Comparison of ENCODE assay signal across 8 mouse cellular contexts in the genomic region with DNA sequence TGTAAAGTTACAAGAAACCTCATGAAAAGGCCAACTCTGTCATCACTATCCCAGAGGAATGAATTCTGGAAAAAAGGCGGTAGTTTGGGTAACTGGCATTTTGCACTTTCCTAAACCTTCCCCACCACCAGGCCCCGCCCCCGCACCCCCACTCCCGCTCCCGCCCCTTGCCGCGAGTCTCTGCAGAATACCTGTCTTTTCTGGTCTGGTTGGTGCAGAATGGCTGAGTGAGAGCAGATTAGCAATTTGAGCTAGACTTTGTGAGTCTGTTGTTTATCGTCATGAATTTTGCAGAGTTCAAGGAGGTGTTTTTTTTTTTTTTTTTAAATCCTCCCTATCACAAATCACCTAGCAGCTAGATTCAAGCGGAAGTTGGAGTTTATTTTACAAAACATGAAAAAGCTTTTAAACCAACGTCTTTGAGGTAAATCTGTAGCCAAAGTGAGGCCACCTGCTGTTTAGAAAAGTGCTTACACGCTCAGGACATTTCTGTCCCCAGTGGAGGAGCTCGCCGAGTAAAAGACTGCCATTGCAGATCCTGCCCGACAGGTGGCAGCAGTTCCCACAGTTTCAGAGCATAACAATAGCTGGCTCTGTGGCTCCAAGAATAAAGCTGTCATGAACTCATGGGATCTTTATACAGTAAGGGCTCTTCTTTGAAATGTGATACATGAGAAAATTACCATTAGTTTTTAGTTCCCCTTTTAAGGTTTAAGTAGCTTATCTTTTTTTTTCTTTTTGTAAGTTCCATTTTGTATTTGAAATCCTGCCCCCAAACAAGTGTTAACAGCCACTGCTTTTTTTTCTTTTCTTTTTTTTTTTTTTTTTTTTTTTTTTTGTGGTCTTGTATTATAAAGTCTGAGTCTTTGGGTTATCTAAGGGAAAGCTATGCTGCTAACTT.
DNase-seq lines count a peak whose midpoint lies in the region; ATAC-seq and TF ChIP-seq lines count a peak whose summit lies in the region.

No protein-coding gene starts in this region.

- TF ChIP-seq CTCF in G1E (IDR thresholded peaks at IDR 0.05; ENCODE audit: low read depth, low read length): peak; percentile 86
- peak; percentile 95 for TF ChIP-seq CTCF in liver, postnatal 0 days (IDR thresholded peaks at IDR 0.05; ENCODE audit: low read depth)
- peak; percentile 84; the same call in 1 of the 2 replicates for TF ChIP-seq CTCF in testis, adult 2 months (IDR thresholded peaks at IDR 0.05; ENCODE audit: control insufficient read depth, insufficient read depth, insufficient replicate concordance, low read depth, low read length)

- peak; percentile 50 for DNase-seq in G1E (ENCODE audit: low spot score)
- DNase-seq in cerebellum, adult 18-20 months: peak; percentile 82 to 86
- DNase-seq in heart, postnatal 25 days (ENCODE audit: low spot score): peak; percentile 49
- peak; percentile 92 for DNase-seq in layer of hippocampus, adult 11-12 months (ENCODE audit: low spot score)
- DNase-seq in liver, postnatal 0 days: peak; percentile 84

- peak overlapping the region; percentile 45 for H3K4me2 ChIP-seq in forebrain, embryonic 16.5 days (ENCODE audit: low read length)
- peak overlapping the region; percentile 27; the same call in 1 of the 2 replicates for H3K4me2 ChIP-seq in liver, postnatal 0 days (ENCODE audit: low read depth, low read length)
- peak overlapping the region; percentile 14; the same call in 1 of the 2 replicates for H3K4me2 ChIP-seq in neural tube, embryonic 14.5 days (ENCODE audit: low read depth, low read length)

- peaks cover 13% of the 10 kb centered on the region for H3K27me3 ChIP-seq in G1E (ENCODE audit: insufficient read depth, low read length)
- H3K27me3 ChIP-seq in forebrain, embryonic 16.5 days (replicated peaks; ENCODE audit: control insufficient read depth, insufficient read depth, low read length): no peaks in the 10 kb centered on the region
- H3K27me3 ChIP-seq in liver, postnatal 0 days (ENCODE audit: insufficient read depth, low read length): no peaks in the 10 kb centered on the region
- no peaks in the 10 kb centered on the region for H3K27me3 ChIP-seq in neural tube, embryonic 14.5 days (ENCODE audit: control insufficient read depth, insufficient read depth, low read length)
- no peaks in the 10 kb centered on the region for H3K27me3 ChIP-seq in testis, adult 2 months (ENCODE audit: control insufficient read depth, insufficient read depth, low read length)

- no peak overlapping the region for H3K27ac ChIP-seq in forebrain, embryonic 16.5 days (ENCODE audit: low read length)
- no peak overlapping the region for H3K27ac ChIP-seq in liver, postnatal 0 days (ENCODE audit: low read depth)
- H3K27ac ChIP-seq in neural tube, embryonic 14.5 days (ENCODE audit: low read depth, low read length): no peak overlapping the region
- H3K27ac ChIP-seq in testis, adult 2 months (ENCODE audit: control insufficient read depth, insufficient read depth, low read depth, low read length): no peak overlapping the region

- no peak overlapping the region for H3K4me3 ChIP-seq in G1E (ENCODE audit: low read depth, low read length)
- peak overlapping the region; percentile 21 for H3K4me3 ChIP-seq in forebrain, embryonic 16.5 days (replicated peaks; ENCODE audit: low read length)
- H3K4me3 ChIP-seq in liver, postnatal 0 days (ENCODE audit: low read depth, low read length): no peak overlapping the region
- H3K4me3 ChIP-seq in neural tube, embryonic 14.5 days (ENCODE audit: low read depth, low read length): 0 out of 2 replicates have a peak overlapping the region, but pooled peaks have one; percentile 2
- H3K4me3 ChIP-seq in testis, adult 2 months (ENCODE audit: control insufficient read depth, low read depth, low read length): no peak overlapping the region; the same call in 1 of the 2 replicates

- intact Hi-C loops in heart, postnatal 25 days (cut with DNase I): loop anchor here (1.0 to 10.0 kb wide), 4 partner anchors 72 to 875 kb away; no protein-coding TSS in a partner anchor

- TF ChIP-seq POLR2A in testis, adult 2 months (IDR thresholded peaks at IDR 0.05; ENCODE audit: control insufficient read depth, low read depth, low read length): no peak

- TF ChIP-seq EP300 in liver, postnatal 0 days (IDR thresholded peaks at IDR 0.05; ENCODE audit: low read depth): no peak

- WGBS in forebrain, embryonic 16.5 days: 3% methylated on average over 14 of the region's 14 CpGs
- WGBS in liver, postnatal 0 days (ENCODE audit: insufficient replicate concordance): 5% methylated on average over 14 of the region's 14 CpGs
- 6% methylated on average over 14 of the region's 14 CpGs for WGBS in neural tube, embryonic 14.5 days

- H3K4me1 ChIP-seq in G1E (ENCODE audit: insufficient read depth, low read depth, low read length): no peaks in the 10 kb centered on the region
- H3K4me1 ChIP-seq in forebrain, embryonic 16.5 days (replicated peaks; ENCODE audit: control insufficient read depth, insufficient read depth, low read length): 0 out of 2 replicates have a peak, but pooled peaks cover 2% of the 10 kb centered on the region
- H3K4me1 ChIP-seq in liver, postnatal 0 days (ENCODE audit: insufficient read depth): no peaks in the 10 kb centered on the region
- H3K4me1 ChIP-seq in neural tube, embryonic 14.5 days (ENCODE audit: control insufficient read depth, insufficient read depth, low read length): no peaks in the 10 kb centered on the region
- peaks cover 5% of the 10 kb centered on the region; the same call in 1 of the 2 replicates for H3K4me1 ChIP-seq in testis, adult 2 months (ENCODE audit: control insufficient read depth, insufficient read depth, low read length)

- no peaks in the 10 kb centered on the region for H3K36me3 ChIP-seq in G1E (replicated peaks)
- no peaks in the 10 kb centered on the region for H3K36me3 ChIP-seq in forebrain, embryonic 16.5 days (ENCODE audit: control insufficient read depth, insufficient read depth)
- no peaks in the 10 kb centered on the region for H3K36me3 ChIP-seq in liver, postnatal 0 days (replicated peaks; ENCODE audit: insufficient read depth, low read length)
- no peaks in the 10 kb centered on the region for H3K36me3 ChIP-seq in neural tube, embryonic 14.5 days (ENCODE audit: control insufficient read depth, insufficient read depth, low read length)
- H3K36me3 ChIP-seq in testis, adult 2 months (ENCODE audit: control insufficient read depth, insufficient read depth, low read length): no peaks in the 10 kb centered on the region

- no peak overlapping the region for H3K9ac ChIP-seq in forebrain, embryonic 16.5 days (replicated peaks; ENCODE audit: low read depth, low read length)
- no peak overlapping the region for H3K9ac ChIP-seq in liver, postnatal 0 days (replicated peaks)
- H3K9ac ChIP-seq in neural tube, embryonic 14.5 days (replicated peaks; ENCODE audit: low read depth, low read length): no peak overlapping the region

- peak; percentile 63 for ATAC-seq in G1E (ENCODE audit: extremely low read depth, insufficient number of reproducible peaks, low FRiP score, poor library complexity, severe bottlenecking)
- ATAC-seq in forebrain, embryonic 16.5 days: peak; percentile 94
- ATAC-seq in liver, postnatal 0 days: peak; percentile 58
- ATAC-seq in neural tube, embryonic 14.5 days (ENCODE audit: low read depth): peak; percentile 88; the same call in 1 of the 2 replicates

- H3K9me3 ChIP-seq in G1E (replicated peaks): no peaks in the 10 kb centered on the region
- no peaks in the 10 kb centered on the region for H3K9me3 ChIP-seq in forebrain, embryonic 16.5 days (ENCODE audit: control insufficient read depth, low read length)
- no peaks in the 10 kb centered on the region for H3K9me3 ChIP-seq in liver, postnatal 0 days (ENCODE audit: low read length)
- no peaks in the 10 kb centered on the region for H3K9me3 ChIP-seq in neural tube, embryonic 14.5 days (ENCODE audit: control insufficient read depth, low read length)

Comparison
In these comparisons a context has a peak if more than half of its experiments do, and no peak if none do; other contexts are left out.
1. H3K4me3 ChIP-seq: peak in forebrain, embryonic 16.5 days (single experiment) and neural tube, embryonic 14.5 days (single experiment); none in G1E (single experiment), liver, postnatal 0 days (single experiment) and testis, adult 2 months (single experiment).
2. Peak in every context shown above with its lines, with median percentiles within 50 percentile points of each other: ATAC-seq, DNase-seq, CTCF ChIP-seq and H3K4me2 ChIP-seq.